ENCODE assay signal across 24 mouse cellular contexts in genomic region chr7:31290208-31290607, GRCm38 (mm10). TPM values are rescaled to one million over a fixed set of nuclear protein-coding genes. Genes with fewer than 3 reads are reported as not detected.
"Had no signal": no experiment of that assay in that cellular context is flagged by ENCODE, and none has a peak within 500 bp of the region (broad histone marks: within the 10 kb centered on the region; RNA-seq: fewer than 3 reads in every experiment).

Gene Scgb2b2, plus strand, starts transcription at chr7:31290508.

- H3K27ac ChIP-seq: neural tube, embryonic 13.5 days; neural tube, embryonic 15.5 days; stomach, embryonic 15.5 days; stomach, postnatal 0 days had no signal

- H3K9me3 ChIP-seq: stomach, embryonic 15.5 days had no signal

- H3K36me3 ChIP-seq: neural tube, embryonic 13.5 days; neural tube, embryonic 15.5 days; stomach, embryonic 15.5 days had no signal

- DNase-seq: retina, postnatal 1 day; right cerebral cortex, adult 18-20 months; right cerebral cortex, postnatal 14 days; right cerebral cortex, postnatal 25 days; right cerebral cortex, postnatal 4 days; spleen, adult 18-20 months; thymus, adult 18-20 months; thymus, adult 2 months; thymus, postnatal 14 days; thymus, postnatal 25 days; thymus, postnatal 36 days; thymus, postnatal 4 days had no signal

- H3K4me3 ChIP-seq: neural tube, embryonic 13.5 days; neural tube, embryonic 15.5 days; stomach, embryonic 15.5 days had no signal

- H3K27me3 ChIP-seq: neural tube, embryonic 13.5 days; neural tube, embryonic 15.5 days; stomach, embryonic 15.5 days had no signal

- H3K4me1 ChIP-seq: neural tube, embryonic 13.5 days; neural tube, embryonic 15.5 days; stomach, embryonic 15.5 days had no signal

RNA-seq across cellular contexts. Expression of gene Scgb2b2, which starts in this region (rescaled TPM):
- polyA plus RNA-seq: neural tube, embryonic 13.5 days; neural tube, embryonic 14.5 days; neural tube, embryonic 15.5 days; small intestine, adult 2 months; spleen, adult 2 months; stomach, embryonic 14.5 days; stomach, embryonic 15.5 days; stomach, embryonic 16.5 days; stomach, postnatal 0 days; testis, adult 2 months; thymus, adult 2 months; thymus, postnatal 0 days; urinary bladder, adult 2 months had no signal
